Mouse (Mus musculus) right cerebral cortex, adult 2 months (tissue): Measurements from ENCODE around the gene Tdrd9.

Source experiments
- DNase-seq, 2 experiments: peaks; one replicate each; pipeline ENCODE4 v3.0.0; 2021 to 2022; ENCODE audit warnings: low spot score in 2 of 2

Gene Tdrd9

DNA sequence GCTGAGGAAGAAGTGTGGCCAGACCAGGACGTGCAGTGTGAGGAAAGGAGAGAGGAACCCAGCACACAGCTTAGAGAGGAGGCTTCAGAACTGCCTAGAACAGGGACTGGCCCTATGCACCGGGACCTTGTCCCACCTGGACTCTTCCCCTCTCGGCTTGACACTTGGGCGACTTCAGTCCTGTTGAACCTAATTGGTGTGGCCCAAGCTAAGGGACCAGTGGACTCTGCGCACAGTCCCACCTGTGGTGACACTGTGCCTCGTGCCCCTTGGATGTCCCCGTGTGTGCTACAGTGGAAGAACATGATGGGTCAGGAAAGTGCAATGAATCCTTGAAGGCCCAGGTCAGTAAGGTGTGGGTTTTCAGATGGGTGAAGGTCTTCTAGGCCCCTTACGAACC lies 136.3 kb downstream of the Tdrd9 start:
- no peak for DNase-seq

- no peak for DNase-seq
Measured at GRCm38 (mm10) chr12:112108696-112109445, 137.5 kb downstream of the Tdrd9 start.

DNA sequence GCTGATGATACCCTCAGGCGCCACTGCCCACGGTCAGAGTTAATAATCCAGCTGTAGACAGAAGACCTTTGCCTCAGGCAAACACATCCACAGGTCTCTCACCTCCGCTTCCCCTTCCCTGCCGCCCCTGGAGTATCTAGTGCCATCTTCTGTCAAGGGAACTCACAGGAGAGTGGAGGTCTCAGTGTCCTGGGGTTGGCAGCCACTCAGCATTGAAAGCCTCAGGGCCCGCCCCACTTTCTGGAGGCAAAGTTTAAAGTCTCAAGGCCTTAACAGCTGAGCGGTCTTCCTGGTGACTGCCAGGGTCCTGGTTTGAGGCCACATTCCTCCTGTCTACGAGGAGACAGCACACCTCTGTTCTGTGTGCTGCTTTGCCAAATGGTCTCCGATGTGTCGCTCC lies 138.3 kb downstream of the Tdrd9 start:
- DNase-seq = no peak

DNA sequence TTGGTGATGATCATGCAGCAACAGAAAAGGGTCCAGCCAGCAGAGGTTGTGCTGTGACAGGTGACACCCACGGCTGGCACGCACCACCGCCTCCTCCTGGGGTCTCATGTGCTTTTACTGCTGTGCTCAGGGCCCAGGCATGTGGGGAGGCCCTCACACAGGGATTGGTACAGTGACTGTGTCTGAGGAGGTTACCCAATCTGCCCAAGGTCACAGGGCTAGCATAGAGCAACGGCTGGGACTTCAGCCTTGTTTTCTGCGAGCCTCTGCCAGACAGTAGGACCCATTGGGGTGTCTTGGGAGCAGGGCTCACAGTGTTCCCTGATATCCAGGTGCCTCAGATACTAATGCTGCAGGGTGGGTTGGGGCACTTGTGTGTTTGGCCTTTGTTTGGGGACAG lies 140.0 kb downstream of the Tdrd9 start:
- no peak for DNase-seq

DNA sequence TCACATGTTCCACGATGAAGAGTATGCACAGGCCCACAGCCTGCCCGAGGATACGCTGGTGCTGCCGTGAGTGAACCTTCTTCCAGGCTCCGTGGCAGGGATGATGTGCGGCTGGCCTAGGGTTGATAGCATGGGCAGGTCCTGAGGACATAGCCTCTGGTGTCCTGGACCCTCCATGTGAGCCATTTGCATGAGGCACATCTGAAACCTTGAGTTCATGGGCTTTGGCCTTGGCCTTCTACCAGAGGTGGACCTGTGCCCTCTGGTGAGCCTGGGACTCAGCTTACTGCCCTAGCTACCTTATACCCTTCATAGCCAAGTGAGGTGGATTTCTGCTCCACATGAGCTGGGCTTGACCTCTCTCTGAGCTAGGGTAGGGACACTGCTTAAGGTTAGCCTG lies 140.9 kb downstream of the Tdrd9 start:
- DNase-seq = no peak

DNA sequence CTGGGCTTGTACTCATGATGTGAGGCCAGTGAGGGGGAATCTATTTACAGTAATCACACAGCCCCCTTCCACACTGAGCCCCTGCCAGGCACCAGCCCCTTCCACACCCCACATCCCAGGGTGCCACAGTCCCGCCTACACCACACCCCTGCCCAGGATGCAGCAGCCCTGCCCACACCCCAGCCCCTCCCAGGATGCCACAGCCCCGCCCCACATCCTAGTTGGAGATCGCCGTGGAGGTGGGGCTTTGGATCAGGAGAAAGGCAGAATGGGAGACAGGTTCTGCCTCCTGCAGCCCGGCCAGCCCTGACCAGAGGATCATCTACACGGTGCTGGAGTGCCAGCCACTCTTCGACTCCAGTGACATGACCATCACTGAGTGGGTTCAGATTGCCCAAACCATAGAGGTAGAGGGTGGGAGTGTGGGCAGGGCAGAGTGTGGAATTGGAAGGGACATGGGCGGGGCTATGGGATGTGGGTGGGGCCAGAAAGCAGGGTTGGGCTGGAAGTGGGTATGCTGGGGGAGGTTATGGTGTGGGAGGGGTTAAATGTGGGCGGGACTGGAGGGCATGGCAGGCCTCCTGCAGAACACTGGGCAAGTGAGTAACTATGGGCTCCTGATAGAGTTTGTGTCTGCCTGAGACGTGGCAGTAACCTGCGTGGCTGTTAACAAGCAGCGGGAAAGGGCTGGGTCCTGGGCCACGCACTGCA lies 141.5 kb downstream of the Tdrd9 start:
- no peak for DNase-seq

DNA sequence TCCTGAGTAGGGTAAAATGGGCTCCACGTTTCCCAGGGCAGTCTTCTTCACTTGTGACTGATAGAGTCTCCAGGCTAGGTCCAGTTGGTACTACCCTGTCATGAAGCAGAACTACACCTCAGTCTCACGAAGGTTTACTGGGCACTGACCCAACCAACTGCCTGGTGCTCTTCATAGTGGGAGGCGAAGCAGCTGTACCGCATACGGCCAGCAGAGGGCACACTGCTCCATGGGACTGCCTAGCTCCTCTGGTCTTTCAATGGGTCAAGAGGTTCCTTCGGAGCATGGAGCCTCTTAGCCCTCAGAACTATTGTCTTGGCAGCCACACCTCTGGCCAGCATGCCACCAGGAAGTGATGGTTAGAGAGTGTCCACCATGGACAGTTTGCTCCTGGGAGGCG lies 142.4 kb downstream of the Tdrd9 start:
- DNase-seq = peak; percentile 87 to 92

- no peak for DNase-seq
Measured at GRCm38 (mm10) chr12:112117006-112117405, 145.6 kb downstream of the Tdrd9 start.

- DNase-seq = peak; percentile 74
Measured at GRCm38 (mm10) chr12:112117649-112118048, 146.3 kb downstream of the Tdrd9 start.
